Mouse (Mus musculus) neural tube, embryonic 14.5 days (tissue): ENCODE measurements around the gene Frmd4a. TPM values are rescaled to one million over a fixed set of nuclear protein-coding genes. Genes with fewer than 3 reads are reported as not detected.
A peak's percentile ranks its signal among the peaks of the same experiment; 100 is the strongest.

Source experiments
- ATAC-seq: fragments of 200-750 bp; cut with Nextera tagmentation; 2 replicates; pipeline ENCODE4 v1.8.0; 2017; ENCODE audit warnings: low read depth, mild to moderate bottlenecking, moderate TSS enrichment, moderate library complexity
- H3K27ac ChIP-seq: fragments of 300-500 bp; sonication (generic); 2 replicates; pipeline ENCODE4 v1.5.1; 2014; ENCODE audit warnings: low read depth, mild to moderate bottlenecking, control low read depth, low read length, moderate library complexity, mixed read lengths
- H3K27me3 ChIP-seq: fragments of 300-500 bp; sonication (generic); 2 replicates; pipeline ENCODE4 v1.6.1; 2014; ENCODE audit warnings: low read length; ENCODE audit not compliant: control insufficient read depth, insufficient read depth
- H3K36me3 ChIP-seq: fragments of 300-500 bp; sonication (generic); 2 replicates; pipeline ENCODE4 v1.6.1; 2014; ENCODE audit warnings: low read length, mixed read lengths; ENCODE audit not compliant: control insufficient read depth, insufficient read depth
- H3K4me1 ChIP-seq: fragments of 300-500 bp; sonication (generic); 2 replicates; pipeline ENCODE4 v1.6.1; 2014; ENCODE audit warnings: low read length; ENCODE audit not compliant: control insufficient read depth, insufficient read depth
- H3K4me2 ChIP-seq: fragments of 300-500 bp; sonication (generic); 2 replicates; pipeline ENCODE4 v1.6.1; 2014; ENCODE audit warnings: mild to moderate bottlenecking, low read depth, low read length, control low read depth
- H3K4me3 ChIP-seq: fragments of 300-500 bp; sonication (generic); 2 replicates; pipeline ENCODE4 v1.5.1; 2014; ENCODE audit warnings: low read depth, low read length, control low read depth, mixed read lengths
- H3K9ac ChIP-seq: fragments of 300-500 bp; sonication (generic); replicated peaks from 2 replicates; pipeline ENCODE4 v1.6.1; 2014; ENCODE audit warnings: low read depth, mild to moderate bottlenecking, control low read depth, low read length, mixed read lengths
- H3K9me3 ChIP-seq: fragments of 300-500 bp; sonication (generic); 2 replicates; pipeline ENCODE4 v1.6.1; 2016; ENCODE audit warnings: low read length; ENCODE audit not compliant: control insufficient read depth
- WGBS: fragments of 180-500 bp; shearing (Covaris S2); extraction: QIAGEN DNeasy Blood & Tissue Kit; methylation state at CpG from one replicate; pipeline ENCODE4 v1.1.7; 2014; 5-methylcytosine and 5-hydroxymethylcytosine counted together
- polyA plus RNA-seq: library from polyadenylated mRNA; unstranded; fragments of >200 nt; fragmentation: Nextera tagmentation; extraction: Ambion mirVana; gene quantifications from 2 replicates; pipeline ENCODE4 v1.2.1, GENCODE M21; 2014

The Frmd4a gene
- polyA plus RNA-seq, 1 experiment from 2014 or later = 67.4 TPM

GRCm38 (mm10) chr2:4501257-4502027, 483.9 kb downstream of the Frmd4a start:
- WGBS = 66% methylated on average over 15 of the region's 15 CpGs
- ATAC-seq = no peak
- H3K4me3 ChIP-seq = no peak overlapping the region
- no peak overlapping the region for H3K9ac ChIP-seq
- H3K4me1 ChIP-seq = no peaks in the 10 kb centered on the region
- no peaks in the 10 kb centered on the region for H3K27me3 ChIP-seq
- no peak overlapping the region for H3K27ac ChIP-seq
- no peak overlapping the region for H3K4me2 ChIP-seq
- H3K9me3 ChIP-seq = no peaks in the 10 kb centered on the region
- H3K36me3 ChIP-seq = no peaks in the 10 kb centered on the region

GRCm38 (mm10) chr2:4504413-4504812, 486.9 kb downstream of the Frmd4a start:
- Histone ChIP-seq H3K9ac (no peak overlapping the region), H3K4me3 (no peak overlapping the region), H3K36me3 (no peaks in the 10 kb centered on the region), H3K27ac (no peak overlapping the region), H3K27me3 (no peaks in the 10 kb centered on the region), H3K4me1 (no peaks in the 10 kb centered on the region; the same call in 1 of the 2 replicates), H3K9me3 (no peaks in the 10 kb centered on the region), H3K4me2 (no peak overlapping the region)
- WGBS = 70% methylated on average over 10 of the region's 10 CpGs
- ATAC-seq = 0 out of 2 replicates have a peak, but pooled peaks have one; percentile 44

GRCm38 (mm10) chr2:4505695-4506094, 488.2 kb downstream of the Frmd4a start:
- no peak for ATAC-seq
- Histone ChIP-seq H3K4me1 (peaks cover 8% of the 10 kb centered on the region; the same call in 1 of the 2 replicates), H3K36me3 (no peaks in the 10 kb centered on the region), H3K4me2 (no peak overlapping the region), H3K4me3 (no peak overlapping the region), H3K9me3 (no peaks in the 10 kb centered on the region), H3K27me3 (no peaks in the 10 kb centered on the region), H3K27ac (no peak overlapping the region), H3K9ac (no peak overlapping the region)
- WGBS = 91% methylated on average over 4 of the region's 4 CpGs

GRCm38 (mm10) chr2:4506659-4507058, 489.1 kb downstream of the Frmd4a start:
- H3K27me3 ChIP-seq = no peaks in the 10 kb centered on the region
- H3K9ac ChIP-seq = no peak overlapping the region
- no peak overlapping the region for H3K27ac ChIP-seq
- ATAC-seq = no peak
- no peaks in the 10 kb centered on the region for H3K36me3 ChIP-seq
- 95% methylated on average over 9 of the region's 9 CpGs for WGBS
- H3K4me1 ChIP-seq = peaks cover 9% of the 10 kb centered on the region; the same call in 1 of the 2 replicates
- H3K9me3 ChIP-seq = no peaks in the 10 kb centered on the region
- no peak overlapping the region for H3K4me3 ChIP-seq
- no peak overlapping the region for H3K4me2 ChIP-seq

- H3K9ac ChIP-seq = no peak overlapping the region
- no peaks in the 10 kb centered on the region for H3K27me3 ChIP-seq
- ATAC-seq = no peak
- peaks cover 9% of the 10 kb centered on the region; the same call in 1 of the 2 replicates for H3K4me1 ChIP-seq
- no peaks in the 10 kb centered on the region for H3K36me3 ChIP-seq
- 81% methylated on average over 13 of the region's 13 CpGs for WGBS
- no peaks in the 10 kb centered on the region for H3K9me3 ChIP-seq
- H3K27ac ChIP-seq = no peak overlapping the region
- no peak overlapping the region for H3K4me2 ChIP-seq
- H3K4me3 ChIP-seq = no peak overlapping the region
These were observed 490.5 kb downstream of the Frmd4a start for GRCm38 (mm10) chr2:4507887-4508615.

- 80% methylated on average over 10 of the region's 10 CpGs for WGBS
- H3K36me3 ChIP-seq = no peaks in the 10 kb centered on the region
- no peak overlapping the region for H3K4me3 ChIP-seq
- no peak for ATAC-seq
- H3K4me1 ChIP-seq = peaks cover 9% of the 10 kb centered on the region; the same call in 1 of the 2 replicates
- H3K27ac ChIP-seq = no peak overlapping the region
- H3K27me3 ChIP-seq = no peaks in the 10 kb centered on the region
- no peaks in the 10 kb centered on the region for H3K9me3 ChIP-seq
- H3K4me2 ChIP-seq = no peak overlapping the region
- no peak overlapping the region for H3K9ac ChIP-seq
These were observed 491.6 kb downstream of the Frmd4a start for GRCm38 (mm10) chr2:4508959-4509615.

GRCm38 (mm10) chr2:4509739-4510138, 492.2 kb downstream of the Frmd4a start:
- no peak overlapping the region for H3K4me2 ChIP-seq
- ATAC-seq = no peak
- H3K9me3 ChIP-seq = no peaks in the 10 kb centered on the region
- WGBS = 39% methylated on average over 5 of the region's 5 CpGs
- H3K36me3 ChIP-seq = no peaks in the 10 kb centered on the region
- peaks cover 9% of the 10 kb centered on the region; the same call in 1 of the 2 replicates for H3K4me1 ChIP-seq
- no peak overlapping the region for H3K4me3 ChIP-seq
- H3K27ac ChIP-seq = peak overlapping the region; percentile 53; the same call in 1 of the 2 replicates
- H3K27me3 ChIP-seq = no peaks in the 10 kb centered on the region
- no peak overlapping the region for H3K9ac ChIP-seq

GRCm38 (mm10) chr2:4510208-4511079, 492.9 kb downstream of the Frmd4a start:
- 61% methylated on average over 11 of the region's 11 CpGs for WGBS
- H3K4me3 ChIP-seq = no peak overlapping the region
- ATAC-seq = peak; percentile 23; the same call in 1 of the 2 replicates
- no peak overlapping the region for H3K4me2 ChIP-seq
- H3K4me1 ChIP-seq = peaks cover 9% of the 10 kb centered on the region; the same call in 1 of the 2 replicates
- H3K36me3 ChIP-seq = no peaks in the 10 kb centered on the region
- H3K27ac ChIP-seq = peak overlapping the region; percentile 53; the same call in 1 of the 2 replicates
- H3K27me3 ChIP-seq = no peaks in the 10 kb centered on the region
- no peaks in the 10 kb centered on the region for H3K9me3 ChIP-seq
- no peak overlapping the region for H3K9ac ChIP-seq
